Mouse (Mus musculus) Muller cell, postnatal 12 days (primary cell): ENCODE measurements at regions not wholly inside any gene's neighbourhood (a gene's known extent, or its start where the extent isn't known, plus 50 kb on each side); places are given as distances from the start of the nearest gene placed in this dataset.

ENCODE experiments used
- DNase-seq: peaks from one replicate; pipeline ENCODE4 v3.0.0-alpha.2; 2015; ENCODE audit errors: inconsistent ontology term

DNA sequence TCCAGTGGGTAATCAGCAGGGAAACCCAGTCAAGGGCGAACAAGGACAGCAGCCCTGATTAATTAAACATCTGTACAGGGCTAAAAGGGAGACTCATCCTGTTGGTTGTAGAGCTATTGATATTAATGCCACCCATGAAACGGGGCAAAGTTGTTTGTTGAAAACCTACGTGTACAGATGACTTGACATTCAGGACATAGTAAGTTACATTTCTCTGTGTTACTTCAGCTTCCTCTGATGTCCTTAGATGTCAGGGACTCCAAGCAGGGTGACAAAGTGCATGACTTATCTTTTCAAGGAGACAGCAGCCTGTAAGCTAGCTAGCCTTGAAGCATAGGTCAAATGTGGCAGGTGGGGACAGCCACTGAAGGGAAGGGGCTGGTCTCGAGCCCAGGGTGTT is 390.5 kb downstream of the Ccdc171 start:
- no peak for DNase-seq

DNA sequence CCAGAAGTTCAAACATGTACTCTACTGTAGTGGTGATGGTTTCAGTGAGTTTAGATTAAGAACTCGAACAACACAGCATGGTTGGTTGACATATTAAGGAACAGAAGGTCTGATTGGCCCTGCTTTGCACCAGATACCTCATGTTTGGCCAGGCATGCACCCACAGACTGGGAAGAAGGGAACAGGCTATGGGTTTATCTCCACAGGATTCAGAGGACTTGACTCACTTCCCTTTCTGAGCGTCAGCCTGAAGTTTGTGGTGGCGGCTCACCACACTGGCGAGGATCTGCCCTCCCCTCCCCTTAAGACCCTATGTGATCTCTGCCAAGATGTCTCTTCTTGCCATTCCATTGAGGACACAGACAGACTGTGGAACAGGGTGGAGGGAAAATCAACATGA is 391.7 kb downstream of the Ccdc171 start:
- peak; percentile 57 for DNase-seq

DNA sequence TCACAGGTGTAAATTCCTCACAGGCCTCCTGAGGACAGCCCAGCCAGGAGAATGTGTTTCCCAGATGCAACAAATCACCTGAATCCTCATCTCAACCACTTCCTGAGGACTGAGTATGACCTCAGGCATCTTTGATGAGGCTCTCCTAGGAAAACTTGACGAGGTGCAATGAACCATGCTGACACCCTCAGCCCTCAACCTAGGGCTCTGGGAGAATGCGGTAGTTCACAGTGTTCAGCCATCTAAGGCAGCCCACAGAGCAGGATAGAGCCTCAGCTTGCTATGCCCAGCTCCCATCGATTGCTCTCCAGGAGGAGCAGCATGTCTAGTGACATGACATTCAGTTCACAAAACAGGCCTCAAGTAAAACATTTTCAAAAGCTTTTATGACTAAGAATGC is 392.7 kb downstream of the Ccdc171 start:
- DNase-seq: no peak

DNA sequence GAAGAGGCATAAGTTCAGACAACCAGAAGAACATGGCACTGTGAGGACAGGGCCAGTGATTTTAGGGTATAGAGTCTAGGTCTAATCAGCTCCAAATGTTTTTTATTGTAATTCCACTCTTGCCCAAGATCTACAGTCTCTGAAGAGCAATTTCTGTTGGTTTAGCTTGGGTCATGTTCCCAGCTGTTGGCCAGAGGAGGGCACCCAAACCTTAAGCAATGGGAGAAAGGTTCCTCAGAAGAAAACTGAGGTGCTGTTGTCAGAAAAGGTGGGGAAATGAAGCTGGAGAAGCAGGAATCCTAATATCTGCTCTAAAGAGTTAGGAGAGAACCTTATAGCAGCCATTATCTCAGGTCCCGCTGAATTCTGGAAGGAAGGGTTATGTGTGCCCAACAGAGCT is 393.7 kb downstream of the Ccdc171 start:
- DNase-seq: no peak

DNA sequence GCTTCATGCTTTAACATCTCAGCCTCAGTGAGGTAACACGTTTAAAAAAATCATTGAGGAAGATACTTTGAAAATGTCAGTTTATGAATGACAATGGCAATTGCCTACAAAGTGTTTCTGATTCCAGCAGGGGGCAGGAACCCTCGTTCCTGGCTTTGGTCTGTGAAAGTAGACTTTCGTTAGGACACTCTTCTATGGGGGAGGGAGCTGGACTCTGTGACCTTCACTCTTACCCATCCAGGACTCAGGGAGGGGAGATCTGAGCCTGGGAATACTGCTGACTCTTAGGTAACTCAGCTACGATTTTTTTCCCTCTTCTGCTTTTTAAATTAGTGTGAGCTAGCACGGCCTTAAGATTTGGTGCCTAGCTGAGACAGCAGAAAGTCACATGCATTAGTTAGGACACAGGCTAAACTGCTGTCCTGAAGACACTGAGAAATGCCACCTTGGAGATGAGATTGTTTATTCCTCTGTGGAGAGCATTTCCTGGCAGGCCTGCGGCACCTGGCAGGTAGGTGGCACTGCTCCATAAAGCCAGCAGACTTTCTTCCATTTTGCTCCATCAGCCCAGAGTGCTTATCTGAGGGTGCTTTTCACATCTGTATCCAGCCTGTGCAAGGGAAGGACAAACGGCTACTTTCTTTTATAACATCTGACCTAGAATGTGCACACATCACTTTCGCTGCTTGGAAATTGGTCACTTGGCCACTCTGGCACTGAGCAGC is 399.9 kb downstream of the Ccdc171 start:
- DNase-seq: no peak

DNA sequence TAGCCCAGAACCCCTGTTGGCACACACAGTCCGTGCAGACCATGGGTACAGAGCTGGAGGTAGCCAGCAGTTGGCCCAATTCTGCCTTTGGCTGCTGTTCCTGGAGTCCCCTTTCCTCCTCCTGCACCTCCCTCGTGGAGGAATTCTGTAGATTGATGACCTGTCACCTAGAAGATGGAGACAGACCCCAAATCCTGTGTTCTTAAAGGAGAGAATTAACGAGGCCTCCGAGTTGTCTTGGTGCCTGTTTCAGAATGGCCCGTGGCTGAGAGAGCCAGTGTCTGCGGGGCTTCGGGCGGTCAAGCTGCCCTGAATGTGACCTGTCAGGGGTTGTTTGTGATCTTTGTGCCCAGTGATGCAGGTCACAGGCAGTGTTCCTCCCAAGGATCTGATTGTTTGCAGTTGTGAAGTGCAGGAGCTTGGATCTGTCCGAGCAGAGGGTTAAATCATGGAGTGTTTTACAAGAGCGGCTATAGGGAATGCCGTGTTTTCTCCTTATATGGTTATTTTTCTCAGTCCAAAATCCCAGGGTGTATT is 400.9 kb downstream of the Ccdc171 start:
- DNase-seq: no peak

DNA sequence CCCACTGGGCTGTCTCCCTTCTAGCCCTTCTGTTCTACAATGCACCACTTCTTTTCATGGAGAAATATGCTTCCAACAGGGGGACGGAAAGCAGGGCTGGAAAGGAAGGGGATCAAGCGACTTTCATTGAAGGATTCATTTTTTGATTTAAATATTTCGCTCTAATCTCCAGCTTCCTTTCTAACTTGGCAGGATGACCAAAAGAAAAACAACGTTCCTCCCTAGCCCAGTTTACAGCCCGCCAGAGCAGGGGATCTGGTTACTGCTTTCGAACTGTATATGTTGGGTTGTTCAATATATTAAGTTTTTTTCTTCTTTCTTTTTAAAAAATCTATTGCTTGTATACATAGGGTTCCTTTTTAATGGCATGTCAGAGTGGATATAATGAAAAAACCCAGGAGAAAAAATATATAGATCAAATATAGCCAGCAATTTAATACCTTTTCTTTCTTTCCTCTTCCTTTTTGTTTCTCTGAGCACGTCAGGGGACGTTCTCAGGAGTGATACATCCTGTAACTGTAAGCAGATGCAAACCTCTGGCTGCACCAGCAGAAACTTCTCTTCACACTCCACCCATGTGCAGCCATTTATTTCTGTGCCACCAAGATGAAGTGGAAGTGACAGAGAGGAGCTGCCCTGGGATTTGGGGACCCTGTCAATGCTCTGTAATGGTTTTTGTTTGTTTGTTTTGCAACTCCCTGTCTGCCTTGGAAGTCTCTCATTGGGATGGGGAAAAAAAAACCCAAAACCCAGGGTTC is 406.7 kb downstream of the Ccdc171 start:
- no peak for DNase-seq

DNA sequence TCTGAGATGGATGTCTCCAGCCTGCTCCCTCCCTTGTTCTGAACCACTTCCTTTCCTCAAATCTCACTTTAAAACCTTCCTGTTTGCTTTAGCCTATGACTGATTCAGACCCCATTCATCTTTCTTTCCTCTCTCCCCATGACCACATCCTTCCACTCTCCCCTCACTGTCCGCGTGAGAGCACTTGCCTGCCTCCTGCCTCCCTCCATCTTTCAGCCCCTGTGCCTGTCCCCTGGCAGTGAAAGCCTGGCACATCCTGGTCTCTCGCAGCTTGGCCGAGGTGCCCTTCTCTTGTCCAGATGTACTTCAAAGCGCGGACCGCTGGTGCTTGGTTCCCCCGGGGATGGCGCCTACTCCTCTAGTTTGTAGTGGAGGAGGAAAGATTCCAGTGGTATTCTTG is 416.3 kb downstream of the Ccdc171 start:
- no peak for DNase-seq

DNA sequence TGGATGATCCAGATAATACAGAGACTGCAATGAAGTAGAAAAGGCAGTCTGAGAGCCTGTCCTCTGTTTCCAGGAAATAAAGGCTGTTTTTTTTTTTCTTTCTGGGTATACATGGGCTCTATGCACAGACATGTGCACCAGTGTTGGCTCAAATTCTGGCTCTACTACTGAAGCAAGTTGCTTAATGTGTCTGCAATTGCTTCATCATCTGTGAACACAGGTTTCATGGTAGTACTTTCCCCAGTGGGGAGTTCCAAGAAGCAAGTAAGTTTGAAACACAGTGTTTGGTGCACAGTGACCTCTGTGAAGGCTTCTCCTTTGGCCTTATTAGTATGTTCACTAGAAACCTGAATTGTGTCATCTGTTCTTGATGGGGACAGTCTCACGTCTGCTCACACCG is 424.3 kb downstream of the Ccdc171 start:
- no peak for DNase-seq

DNA sequence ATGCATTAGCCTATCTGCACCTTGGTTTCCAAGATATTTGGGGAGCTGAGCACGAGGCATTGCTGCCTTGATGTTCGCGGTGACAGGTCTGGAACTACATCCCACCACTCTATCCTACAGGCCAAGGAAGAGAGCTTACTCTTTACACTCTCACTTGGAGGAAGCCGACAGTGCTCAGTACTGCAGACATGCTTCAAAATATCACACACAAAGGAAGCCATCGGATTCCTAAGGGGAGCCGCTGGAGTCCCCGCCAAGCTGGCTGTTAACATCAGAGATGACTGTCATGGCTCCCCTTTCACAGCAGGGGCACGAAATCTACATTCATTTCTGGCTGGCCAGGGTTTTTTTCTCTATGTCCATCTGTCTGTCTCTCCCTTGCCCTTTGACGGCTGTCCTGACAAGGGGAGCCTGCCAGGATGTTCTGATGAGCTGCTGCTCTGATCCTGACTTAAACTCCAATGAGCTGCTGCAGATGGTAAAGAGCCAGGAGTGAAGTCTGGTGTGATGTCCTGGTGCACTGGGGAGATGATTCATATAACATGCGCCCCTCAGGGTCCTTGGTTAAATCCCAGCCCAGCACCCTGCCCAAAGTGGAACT is 425.6 kb downstream of the Ccdc171 start:
- DNase-seq: no peak

DNA sequence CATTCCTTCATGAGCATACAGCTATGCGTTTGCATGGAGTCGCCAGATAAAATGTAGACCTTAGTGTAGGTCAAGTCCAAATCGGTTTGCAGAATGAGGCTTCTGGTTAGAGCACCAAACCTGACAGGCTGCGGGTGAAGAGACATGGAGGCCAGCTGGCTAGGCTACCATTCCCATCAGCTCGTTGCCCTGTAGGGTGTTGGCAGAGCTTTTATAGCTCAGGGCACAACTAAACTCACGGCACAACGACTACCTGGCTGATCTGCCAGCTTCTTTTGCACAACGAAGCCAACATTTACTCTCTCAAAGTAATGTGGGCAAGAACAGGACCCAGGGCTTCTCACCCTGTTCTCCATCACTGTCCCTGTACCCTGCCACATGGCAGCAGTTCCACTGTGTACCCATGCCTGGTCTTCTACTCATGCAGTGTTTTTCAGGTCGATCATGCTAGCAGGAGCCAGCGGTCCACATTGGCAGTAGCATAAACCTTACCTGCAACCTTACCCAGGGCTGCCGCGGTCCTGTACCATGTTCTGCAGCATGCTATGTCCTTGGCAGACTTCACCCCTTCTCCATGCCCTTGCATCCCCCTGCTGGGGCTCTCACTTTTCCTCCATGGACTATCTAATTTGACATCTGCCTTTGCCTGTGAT is 431.0 kb downstream of the Ccdc171 start:
- DNase-seq: no peak

DNA sequence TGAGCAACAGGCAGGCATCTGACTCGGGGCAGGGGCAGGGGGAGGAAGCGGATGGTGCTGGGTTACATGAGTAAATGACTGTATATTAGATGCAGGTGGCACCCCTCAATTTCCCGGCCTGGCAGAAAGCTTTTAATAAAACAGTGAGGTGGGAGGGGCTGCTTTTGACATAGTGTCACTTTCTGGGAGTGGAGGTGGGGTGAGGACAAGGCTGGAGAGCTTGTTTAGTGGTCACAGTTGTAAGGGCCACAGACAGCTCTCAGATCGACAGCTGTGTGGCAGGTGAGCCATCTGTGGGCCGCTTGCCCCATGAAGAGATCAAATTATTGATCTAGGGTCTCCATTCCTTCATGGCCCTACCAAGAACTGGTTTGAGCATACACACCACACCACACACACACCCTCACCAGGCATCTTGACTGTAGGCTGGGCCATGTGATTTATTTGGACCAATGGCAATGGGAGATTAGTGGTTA is 431.9 kb downstream of the Ccdc171 start:
- DNase-seq: no peak

DNA sequence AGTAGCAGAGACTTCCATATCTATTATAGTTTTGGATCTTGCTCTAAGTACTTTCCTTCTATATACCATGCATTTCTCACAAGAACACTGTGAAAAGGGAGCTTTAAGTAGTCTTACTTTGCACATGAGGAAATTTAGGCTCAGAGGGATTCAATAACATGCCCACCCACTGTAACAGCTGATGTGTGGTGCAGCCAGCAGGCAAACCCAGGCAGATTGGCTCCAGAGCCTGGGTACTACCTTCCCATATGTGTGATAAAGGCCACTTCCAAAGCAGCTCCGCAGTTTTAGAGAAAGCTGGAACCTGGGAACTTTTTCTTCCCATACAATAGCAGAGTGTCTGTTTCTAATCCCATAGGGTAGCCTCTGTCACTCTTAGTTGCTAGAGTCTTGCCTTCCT is 441.6 kb downstream of the Ccdc171 start:
- DNase-seq: no peak

DNA sequence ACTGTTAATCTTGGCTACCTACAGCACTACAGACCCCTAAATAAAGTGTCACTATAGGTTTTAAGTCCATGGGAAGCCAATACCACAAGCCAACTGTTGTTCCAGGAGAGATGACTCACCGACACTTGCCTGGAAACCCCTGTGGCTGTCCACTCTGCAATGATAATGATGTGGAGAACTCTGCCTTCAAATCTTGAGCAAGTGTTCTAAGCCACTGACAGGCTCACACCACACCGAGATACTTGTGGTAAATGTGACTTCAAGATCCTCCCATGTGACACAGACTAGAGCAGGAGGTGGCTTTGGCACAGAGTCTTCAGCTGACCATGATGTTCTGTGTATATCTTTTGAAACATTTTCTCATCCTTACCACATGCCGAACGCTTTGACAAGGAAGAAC is 447.8 kb downstream of the Ccdc171 start:
- DNase-seq: peak; percentile 27

DNA sequence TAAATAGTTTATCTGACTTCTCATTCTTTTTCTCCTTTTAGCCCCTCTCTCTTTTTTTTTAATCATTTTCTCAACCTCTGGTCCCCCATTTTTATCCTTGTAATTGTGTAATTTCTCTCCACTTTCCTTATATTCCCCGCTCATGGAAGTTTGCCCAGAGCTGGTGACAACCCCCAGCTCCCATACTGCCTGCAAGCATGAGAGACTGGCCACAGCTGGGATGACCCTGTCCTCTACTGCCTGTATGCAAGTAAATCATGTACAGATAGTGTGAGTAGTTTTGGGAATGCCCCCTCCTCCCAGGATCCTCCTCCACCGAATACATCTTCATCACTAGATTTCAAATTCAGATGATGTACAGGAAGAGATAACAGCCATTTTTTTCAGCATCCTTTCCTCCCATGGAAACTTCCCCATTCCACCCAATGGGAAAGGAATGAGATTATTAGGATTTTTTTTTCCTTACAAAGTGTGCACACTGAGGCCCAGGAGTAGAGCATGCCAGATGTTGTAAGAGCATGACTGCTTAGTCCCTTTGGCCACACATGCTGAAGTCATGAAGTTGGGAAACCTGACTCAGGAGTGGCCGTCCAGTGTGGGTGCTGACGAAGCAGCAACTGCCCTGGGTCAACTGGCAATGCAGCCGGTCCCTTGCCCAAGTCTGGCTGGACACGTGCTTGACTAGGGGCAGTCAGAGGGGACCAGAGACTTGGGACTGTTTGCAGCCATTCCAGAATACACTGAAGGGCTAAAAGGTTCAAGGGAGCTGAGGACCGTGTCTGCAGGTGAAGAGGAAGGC is 449.1 kb downstream of the Ccdc171 start:
- no peak for DNase-seq

DNA sequence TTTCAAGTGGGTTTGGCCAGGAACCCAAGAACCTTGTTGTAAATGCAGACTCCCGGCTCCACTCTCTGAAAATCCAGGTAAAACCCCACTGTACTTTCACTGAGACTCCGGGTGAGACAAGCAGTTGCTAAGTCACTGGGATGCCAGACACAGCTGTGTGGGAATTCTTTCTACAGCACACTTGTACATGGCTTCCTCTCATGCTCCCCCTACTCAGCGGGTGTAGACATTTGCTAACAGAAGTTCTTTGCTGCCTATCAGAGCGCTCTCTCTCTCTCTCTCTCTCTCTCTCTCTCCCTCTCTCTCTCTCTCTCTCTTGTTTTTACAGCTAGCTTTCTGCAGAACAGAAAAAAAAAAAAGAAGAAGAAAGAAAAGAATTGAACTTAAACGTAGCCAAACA is 450.2 kb downstream of the Ccdc171 start:
- no peak for DNase-seq

DNA sequence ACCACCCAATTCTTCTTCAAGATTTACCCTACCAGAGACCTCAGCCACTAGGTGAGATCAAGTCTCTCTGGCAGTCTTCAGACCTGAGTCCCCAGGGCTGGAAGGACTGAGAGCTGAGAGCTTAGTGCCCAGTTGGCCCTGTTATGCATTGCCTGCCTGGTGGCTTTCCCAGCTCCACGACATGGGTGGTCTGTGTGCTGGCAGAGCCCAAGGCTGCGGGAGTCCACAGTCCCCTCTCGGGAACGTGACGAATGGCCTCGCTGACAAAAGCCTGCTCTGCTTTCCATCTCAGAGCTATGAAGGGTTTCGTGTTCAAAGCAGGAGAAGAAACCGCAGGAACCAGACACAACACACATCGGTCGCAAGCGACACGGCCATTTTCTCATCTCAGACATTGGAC is 450.7 kb downstream of the Ccdc171 start:
- DNase-seq: no peak

DNA sequence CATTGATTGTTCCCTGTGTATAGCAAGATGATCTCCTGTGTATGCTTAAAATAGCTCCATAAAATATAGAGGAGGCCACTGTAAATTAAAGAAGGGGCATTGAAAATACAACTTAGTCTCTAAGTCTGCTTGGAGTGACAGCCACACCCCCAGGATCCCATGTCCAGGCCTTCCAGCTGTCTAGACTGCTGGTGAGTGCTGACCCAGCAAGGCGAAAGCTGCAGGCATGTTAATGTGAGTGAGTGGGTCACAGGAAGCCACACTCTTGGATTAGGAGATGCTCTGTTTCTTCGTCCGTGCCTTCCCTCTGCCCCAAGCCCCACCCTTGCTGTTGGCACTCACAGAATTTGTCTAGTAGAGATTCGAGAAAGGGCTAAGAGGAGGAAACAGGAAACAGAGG is 453.7 kb downstream of the Ccdc171 start:
- DNase-seq: no peak

DNA sequence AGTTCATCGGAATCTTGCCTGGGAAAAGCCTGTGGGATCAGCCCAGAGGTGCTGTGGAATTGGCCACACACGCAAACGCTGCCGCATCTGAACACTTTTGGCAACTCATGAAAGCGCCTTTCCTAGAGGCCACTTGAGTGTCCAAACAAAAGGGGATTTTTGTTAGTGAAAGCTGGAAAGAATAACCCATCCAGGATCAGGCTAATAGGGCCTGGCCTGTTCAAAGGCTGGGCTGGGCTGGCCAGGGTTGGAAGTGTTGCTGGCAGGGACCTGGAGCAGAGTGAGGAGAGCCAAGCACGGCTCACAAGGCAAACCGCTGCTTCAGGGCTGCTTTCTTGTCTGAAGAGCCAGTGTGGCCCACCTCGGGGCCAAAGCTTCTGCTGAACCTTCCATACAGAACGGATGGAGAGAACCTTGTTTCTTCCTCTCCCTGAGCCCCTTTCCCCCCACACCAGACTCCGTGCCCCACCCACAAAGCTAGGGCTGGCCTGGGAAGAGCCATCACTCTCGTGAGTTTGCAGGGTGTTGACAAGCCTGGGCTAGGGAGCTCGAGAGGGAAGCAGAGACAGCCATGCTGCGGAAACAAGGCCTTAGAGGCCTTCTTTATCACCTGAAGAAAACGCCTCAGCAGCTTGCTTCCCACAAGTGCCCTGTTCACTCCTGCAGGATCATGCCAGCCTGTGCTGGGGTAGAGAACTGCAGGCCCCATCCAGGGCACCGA is 459.5 kb downstream of the Ccdc171 start:
- DNase-seq: no peak

DNA sequence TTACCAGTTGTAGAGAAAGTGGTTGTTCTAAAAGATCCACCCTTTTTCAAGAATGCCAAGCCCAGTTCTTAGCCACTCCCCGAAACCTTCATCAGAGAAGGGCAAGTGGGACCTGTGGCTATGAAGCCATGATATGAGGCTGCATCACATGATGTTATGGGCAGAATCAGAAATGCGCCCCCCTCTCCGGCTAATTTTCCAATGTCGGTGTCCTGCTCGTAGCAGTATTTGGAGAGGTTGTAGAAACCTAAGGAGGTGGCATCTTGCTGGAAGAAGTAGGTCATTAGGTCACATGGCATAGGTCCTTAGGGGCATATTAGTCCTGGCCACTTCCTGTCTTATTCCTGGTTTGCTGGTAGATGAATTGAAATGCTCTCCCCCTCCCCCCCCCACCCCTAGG is 460.1 kb downstream of the Ccdc171 start:
- no peak for DNase-seq
